Mouse (Mus musculus) bone marrow macrophage, adult 2 months (primary cell): Measurements from ENCODE around the gene Med29. TPM values are rescaled to one million over a fixed set of nuclear protein-coding genes. Genes with fewer than 3 reads are reported as not detected.

Source experiments
- H3K27ac ChIP-seq: 2 replicates; pipeline ENCODE4 v1.5.1; 2012; ENCODE audit warnings: low read depth, low read length; ENCODE audit not compliant: insufficient read depth
- H3K4me1 ChIP-seq: 2 replicates; pipeline ENCODE4 v1.6.1; 2012; ENCODE audit warnings: low read length; ENCODE audit not compliant: control insufficient read depth, insufficient read depth
- H3K4me3 ChIP-seq: 2 replicates; pipeline ENCODE4 v1.5.1; 2012; ENCODE audit warnings: mild to moderate bottlenecking, low read length, moderate library complexity; ENCODE audit not compliant: insufficient read depth
- CTCF ChIP-seq: IDR thresholded peaks from 2 replicates; pipeline ENCODE4 v1.5.1; 2012; ENCODE audit warnings: low read depth, mild to moderate bottlenecking, low read length, moderate library complexity
- POLR2A ChIP-seq: IDR thresholded peaks from 2 replicates; pipeline ENCODE4 v1.6.1; 2012; ENCODE audit warnings: mild to moderate bottlenecking, low read depth, low read length, borderline replicate concordance
- polyA plus RNA-seq: library from polyadenylated mRNA; stranded (reverse); fragments of >200 nt; gene quantifications from 2 replicates; pipeline ENCODE4 v1.2.4, GENCODE M21; 2012; ENCODE audit not compliant: missing spikeins, insufficient read depth, insufficient read length

The Med29 gene
- polyA plus RNA-seq, 1 experiment = 12.5 TPM

DNA sequence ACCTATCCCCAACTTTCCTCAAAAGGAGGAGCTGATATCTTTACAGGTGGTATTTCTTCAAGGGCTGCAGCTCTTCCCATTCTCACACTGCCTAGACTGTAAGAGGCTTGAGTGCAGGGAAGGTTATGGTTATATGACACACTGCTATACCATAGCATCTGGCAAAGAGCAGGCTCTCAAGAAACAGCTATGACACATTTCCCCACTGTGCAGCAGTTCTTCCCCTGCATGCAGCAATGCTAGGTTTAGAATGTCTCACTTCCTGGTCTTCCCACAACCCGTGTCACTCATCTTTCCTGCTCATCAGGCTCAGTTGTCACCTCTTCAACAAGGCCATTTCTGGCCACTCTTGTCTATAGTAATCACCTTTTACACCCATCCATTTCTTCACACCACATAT, 38.0 kb upstream of the Med29 start:
- H3K4me1 ChIP-seq = peaks cover 55% of the 10 kb centered on the region
- no peak overlapping the region for H3K4me3 ChIP-seq
- TF ChIP-seq POLR2A = no peak
- no peak for TF ChIP-seq CTCF
- peak overlapping the region; percentile 12; the same call in 1 of the 2 replicates for H3K27ac ChIP-seq

DNA sequence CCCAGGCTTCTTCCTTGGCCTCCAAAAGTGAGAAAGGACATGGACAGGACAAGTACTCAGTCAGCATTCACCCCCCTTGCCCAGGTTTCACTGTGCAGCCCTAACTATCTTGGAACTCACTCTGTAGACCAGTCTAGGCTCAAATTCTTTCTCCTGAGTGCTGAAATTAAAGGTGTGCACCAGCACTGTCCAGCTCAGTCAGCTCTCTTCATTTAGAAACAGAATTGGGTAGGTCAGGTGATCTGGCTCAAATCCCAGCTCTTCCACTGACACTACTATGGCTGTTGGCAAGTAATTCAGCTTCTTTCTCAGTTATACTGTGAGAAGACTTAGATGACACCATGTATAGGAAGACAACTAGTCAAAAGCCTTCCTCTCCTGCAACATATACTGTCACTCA, 35.2 kb upstream of the Med29 start:
- no peak overlapping the region for H3K27ac ChIP-seq
- peaks cover 41% of the 10 kb centered on the region for H3K4me1 ChIP-seq

GRCm38 (mm10) chr7:28423018-28423417, 30.5 kb upstream of the Med29 start:
- no peak for TF ChIP-seq POLR2A
- no peak for TF ChIP-seq CTCF
- no peak overlapping the region for H3K27ac ChIP-seq
- H3K4me3 ChIP-seq = no peak overlapping the region
- H3K4me1 ChIP-seq = peaks cover 26% of the 10 kb centered on the region

More for the DNA sequence above, 35.2 kb upstream of the Med29 start:
- H3K4me3 ChIP-seq = no peak overlapping the region
- TF ChIP-seq POLR2A (no peak), CTCF (no peak)

GRCm38 (mm10) chr7:28419416-28419815, 26.9 kb upstream of the Med29 start:
- Histone ChIP-seq H3K4me1 (peaks cover 17% of the 10 kb centered on the region), H3K27ac (no peak overlapping the region), H3K4me3 (no peak overlapping the region)
- no peak for TF ChIP-seq POLR2A
- TF ChIP-seq CTCF = no peak

- Histone ChIP-seq H3K4me3 (no peak overlapping the region), H3K27ac (no peak overlapping the region), H3K4me1 (peaks cover 13% of the 10 kb centered on the region)
- no peak for TF ChIP-seq CTCF
- no peak for TF ChIP-seq POLR2A
Observed at GRCm38 (mm10) chr7:28418096-28418670, 25.7 kb upstream of the Med29 start.

DNA sequence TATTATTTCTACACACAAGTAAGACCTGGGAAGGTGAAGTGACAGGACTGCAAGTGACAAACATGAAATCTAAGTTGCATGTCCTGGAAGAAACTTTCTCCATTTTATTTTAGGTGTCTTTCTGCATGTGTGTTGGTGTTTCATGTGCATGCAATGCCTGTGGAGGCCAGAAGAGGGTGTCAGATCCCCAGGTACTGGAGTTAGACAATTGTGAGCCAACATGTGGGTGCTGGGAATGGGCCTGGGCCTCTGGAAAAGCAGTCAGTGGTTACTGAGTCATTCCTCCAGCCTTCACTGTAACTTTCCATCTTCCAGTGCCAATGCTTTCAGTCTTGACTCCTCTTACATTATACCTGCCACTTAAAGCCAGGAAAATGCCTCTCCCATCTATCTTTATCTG, 24.9 kb upstream of the Med29 start:
- no peak overlapping the region for H3K27ac ChIP-seq
- TF ChIP-seq POLR2A (no peak), CTCF (no peak)

GRCm38 (mm10) chr7:28412826-28413225, 20.3 kb upstream of the Med29 start:
- H3K27ac ChIP-seq = no peak overlapping the region
- H3K4me1 ChIP-seq = no peaks in the 10 kb centered on the region
- H3K4me3 ChIP-seq = no peak overlapping the region
- no peak for TF ChIP-seq POLR2A
- TF ChIP-seq CTCF = no peak

More for the DNA sequence above, 24.9 kb upstream of the Med29 start:
- H3K4me3 ChIP-seq = no peak overlapping the region
- H3K4me1 ChIP-seq = peaks cover 13% of the 10 kb centered on the region

- H3K27ac ChIP-seq = no peak overlapping the region
Observed at GRCm38 (mm10) chr7:28410841-28411475, 18.4 kb upstream of the Med29 start.

DNA sequence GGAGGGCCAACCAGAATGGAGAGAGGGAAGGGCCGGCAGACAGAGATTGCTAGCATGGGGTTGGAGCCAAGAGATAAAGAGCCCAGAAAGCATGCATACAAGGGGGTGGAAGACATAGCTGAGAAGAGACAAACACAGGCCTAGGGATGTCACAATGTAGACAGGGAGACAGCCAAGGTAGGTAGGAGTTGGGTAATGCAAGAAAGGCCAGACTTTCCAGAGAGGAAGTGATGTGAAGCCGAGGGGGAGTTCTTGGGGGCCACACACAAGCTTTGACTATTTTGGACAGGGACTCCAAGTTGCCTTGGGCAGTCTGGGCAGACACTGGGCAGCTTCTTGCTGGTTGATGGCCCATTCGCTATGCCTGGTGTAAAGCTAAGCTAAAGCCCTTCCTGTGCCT, 9.4 kb upstream of the Med29 start:
- H3K4me3 ChIP-seq = no peak overlapping the region
- no peak overlapping the region for H3K27ac ChIP-seq
- H3K4me1 ChIP-seq = peaks cover 6% of the 10 kb centered on the region
- TF ChIP-seq POLR2A (no peak), CTCF (no peak)

More at GRCm38 (mm10) chr7:28410841-28411475, 18.4 kb upstream of the Med29 start:
- TF ChIP-seq CTCF (no peak), POLR2A (no peak)
- Histone ChIP-seq H3K4me1 (no peaks in the 10 kb centered on the region), H3K4me3 (no peak overlapping the region)

DNA sequence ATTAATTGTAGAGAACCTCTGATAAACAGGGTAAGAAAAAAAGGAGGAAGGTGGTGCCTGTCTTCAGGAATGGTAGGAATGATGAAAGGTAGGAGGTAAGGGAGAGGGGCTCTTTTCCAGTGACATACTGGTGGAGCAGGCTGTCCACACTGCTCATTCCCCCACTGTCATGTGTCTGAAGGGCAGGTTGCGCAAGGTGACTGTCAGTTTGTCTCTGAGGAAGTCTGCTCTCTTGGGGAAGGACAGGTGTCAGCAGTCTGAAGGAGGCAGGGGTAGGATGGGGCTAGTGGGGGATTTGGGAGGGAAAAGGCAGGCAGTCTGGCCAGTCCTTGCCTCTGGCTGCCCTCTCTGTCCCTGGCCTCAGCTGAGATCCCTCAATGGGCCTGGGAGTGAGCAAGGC, 8.5 kb upstream of the Med29 start:
- H3K27ac ChIP-seq = no peak overlapping the region
- peaks cover 6% of the 10 kb centered on the region for H3K4me1 ChIP-seq
- H3K4me3 ChIP-seq = no peak overlapping the region
- no peak for TF ChIP-seq CTCF
- no peak for TF ChIP-seq POLR2A
